In genomic region chr13:46663461-46663964, GRCm38 (mm10) we compare ENCODE assay signal across 8 mouse cellular contexts. TPM values are rescaled to one million over a fixed set of nuclear protein-coding genes. Genes with fewer than 3 reads are reported as not detected.
A peak's percentile ranks its signal among the peaks of the same experiment; 100 is the strongest.
DNase-seq lines count a peak whose midpoint lies in the region; ATAC-seq and TF ChIP-seq lines count a peak whose summit lies in the region.

No protein-coding gene starts in this region.

- peak; percentile 76 for TF ChIP-seq CTCF in left cerebral cortex, adult 2 months (IDR thresholded peaks at IDR 0.05)
- peak; percentile 44 for TF ChIP-seq CTCF in E14TG2a.4 (conservative IDR thresholded peaks at IDR 0.05; ENCODE audit: low read length)

- no peaks in the 10 kb centered on the region for H3K9me3 ChIP-seq in embryonic facial prominence, embryonic 11.5 days (replicated peaks; ENCODE audit: control insufficient read depth, low read length)
- no peaks in the 10 kb centered on the region for H3K9me3 ChIP-seq in embryonic facial prominence, embryonic 10.5 days
- no peaks in the 10 kb centered on the region for H3K9me3 ChIP-seq in E14TG2a.4 (ENCODE audit: low read length)
- no peaks in the 10 kb centered on the region for H3K9me3 ChIP-seq in hindbrain, embryonic 16.5 days (ENCODE audit: control insufficient read depth, low read length)

- intact Hi-C loops in left cerebral cortex, adult 2 months (cut with DNase I) = loop anchor here (1.0 to 10.0 kb wide), 2 partner anchors 249 to 353 kb away; partner anchors contain the start of gene Rbm24

- no peaks in the 10 kb centered on the region for H3K27me3 ChIP-seq in embryonic facial prominence, embryonic 11.5 days (ENCODE audit: control insufficient read depth, insufficient read depth, low read length)
- H3K27me3 ChIP-seq in embryonic facial prominence, embryonic 10.5 days (replicated peaks; ENCODE audit: low read depth, poor library complexity, severe bottlenecking) = no peaks in the 10 kb centered on the region
- 0 out of 2 replicates have a peak, but pooled peaks cover 2% of the 10 kb centered on the region for H3K27me3 ChIP-seq in E14TG2a.4 (ENCODE audit: insufficient read depth, low read length)
- H3K27me3 ChIP-seq in hindbrain, embryonic 16.5 days (replicated peaks; ENCODE audit: control insufficient read depth, insufficient read depth, low read length) = peaks cover 2% of the 10 kb centered on the region; the same call in 1 of the 2 replicates

- DNase-seq in embryonic facial prominence, embryonic 11.5 days (ENCODE audit: low spot score) = peak; percentile 60
- DNase-seq in embryonic facial prominence, embryonic 10.5 days (ENCODE audit: low spot score) = no peak
- no peak for DNase-seq in left cerebral cortex, adult 2 months (ENCODE audit: extremely low spot score in 1 of 2, low spot score in 2 of 2)
- no peak for DNase-seq in left cerebral cortex, adult 8-10 months (ENCODE audit: low spot score in 2 of 2)
- DNase-seq in thymus, postnatal 25 days = peak; percentile 36
- no peak for DNase-seq in testis, postnatal 10 days (ENCODE audit: low spot score)

- WGBS in embryonic facial prominence, embryonic 11.5 days = 47% methylated on average over 4 of the region's 4 CpGs
- WGBS in embryonic facial prominence, embryonic 10.5 days = 43% methylated on average over 4 of the region's 4 CpGs
- 30% methylated on average over 4 of the region's 4 CpGs for WGBS in hindbrain, embryonic 16.5 days

- H3K36me3 ChIP-seq in embryonic facial prominence, embryonic 11.5 days (replicated peaks; ENCODE audit: control insufficient read depth, insufficient read depth, low read depth, low read length) = no peaks in the 10 kb centered on the region
- H3K36me3 ChIP-seq in embryonic facial prominence, embryonic 10.5 days (replicated peaks) = no peaks in the 10 kb centered on the region
- H3K36me3 ChIP-seq in E14TG2a.4 (ENCODE audit: insufficient read depth, low read length) = no peaks in the 10 kb centered on the region
- H3K36me3 ChIP-seq in hindbrain, embryonic 16.5 days (ENCODE audit: control insufficient read depth, insufficient read depth, low read length) = no peaks in the 10 kb centered on the region

- no peak overlapping the region for H3K27ac ChIP-seq in embryonic facial prominence, embryonic 11.5 days (replicated peaks; ENCODE audit: low read depth, low read length)
- H3K27ac ChIP-seq in embryonic facial prominence, embryonic 10.5 days (replicated peaks) = no peak overlapping the region
- no peak overlapping the region for H3K27ac ChIP-seq in left cerebral cortex, adult 2 months
- no peak overlapping the region for H3K27ac ChIP-seq in hindbrain, embryonic 16.5 days (ENCODE audit: low read depth, low read length)

- H3K9ac ChIP-seq in embryonic facial prominence, embryonic 11.5 days (replicated peaks; ENCODE audit: low read length) = no peak overlapping the region
- no peak overlapping the region for H3K9ac ChIP-seq in hindbrain, embryonic 16.5 days (ENCODE audit: low read depth, low read length)

- no peaks in the 10 kb centered on the region for H3K4me1 ChIP-seq in embryonic facial prominence, embryonic 11.5 days (ENCODE audit: control insufficient read depth, insufficient read depth, low read length)
- peaks cover 2% of the 10 kb centered on the region for H3K4me1 ChIP-seq in embryonic facial prominence, embryonic 10.5 days
- H3K4me1 ChIP-seq in E14TG2a.4 (replicated peaks; ENCODE audit: low read depth, low read length) = peaks cover 5% of the 10 kb centered on the region
- H3K4me1 ChIP-seq in hindbrain, embryonic 16.5 days (ENCODE audit: control insufficient read depth, insufficient read depth, low read depth, low read length) = no peaks in the 10 kb centered on the region

- ATAC-seq in embryonic facial prominence, embryonic 11.5 days (replicated peaks; ENCODE audit: insufficient number of reproducible peaks, low FRiP score, low TSS enrichment, low read depth) = no peak
- peak; percentile 74; the same call in 1 of the 2 replicates for ATAC-seq in hindbrain, embryonic 16.5 days

- no peak overlapping the region for H3K4me3 ChIP-seq in embryonic facial prominence, embryonic 11.5 days (ENCODE audit: low read depth, low read length)
- H3K4me3 ChIP-seq in embryonic facial prominence, embryonic 10.5 days = no peak overlapping the region
- H3K4me3 ChIP-seq in left cerebral cortex, adult 2 months = no peak overlapping the region
- H3K4me3 ChIP-seq in E14TG2a.4 (replicated peaks; ENCODE audit: low read length) = no peak overlapping the region
- H3K4me3 ChIP-seq in hindbrain, embryonic 16.5 days (ENCODE audit: low read length) = no peak overlapping the region

- no peak overlapping the region for H3K4me2 ChIP-seq in embryonic facial prominence, embryonic 11.5 days (ENCODE audit: low read depth, low read length)
- no peak overlapping the region for H3K4me2 ChIP-seq in hindbrain, embryonic 16.5 days (ENCODE audit: low read length)

RNA-seq across cellular contexts. Expression of gene Fam8a1, which starts 5.8 kb away (rescaled TPM):
- 9.6 and 10.1 TPM in 2 replicates for polyA plus RNA-seq in embryonic facial prominence, embryonic 11.5 days (2014; fragmentation: Nextera tagmentation; extraction: Ambion mirVana)
- polyA plus RNA-seq in embryonic facial prominence, embryonic 10.5 days (2016; fragmentation: Nextera tagmentation; extraction: Ambion mirVana) = 5.8 and 7.1 TPM in 2 replicates
- total RNA-seq in left cerebral cortex, adult 2 months (2021) = 10 to 100 TPM; 86.4 to 87.4 TPM
- total RNA-seq in left cerebral cortex, adult 8-10 months (2022) = 10 to 100 TPM; 79.0 to 84.9 (median 81.5) TPM
- 10.8 and 13.6 TPM in 2 replicates for polyA plus RNA-seq in hindbrain, embryonic 16.5 days (2015; fragmentation: Nextera tagmentation; extraction: Ambion mirVana)

Comparison
In these comparisons a context has a peak if more than half of its experiments do, and no peak if none do; other contexts are left out.
1. DNase-seq: peak in embryonic facial prominence, embryonic 11.5 days (single experiment) and thymus, postnatal 25 days (single experiment); none in embryonic facial prominence, embryonic 10.5 days (single experiment), left cerebral cortex, adult 2 months (0 of 2), left cerebral cortex, adult 8-10 months (0 of 2) and testis, postnatal 10 days (single experiment).